Mouse (Mus musculus) monocyte, adult 2 months (primary cell): ENCODE measurements at regions not wholly inside any gene's neighbourhood (a gene's known extent, or its start where the extent isn't known, plus 50 kb on each side); places are given as distances from the start of the nearest gene placed in this dataset.

Source experiments
- DNase-seq, 2 experiments: peaks; one replicate each; pipeline ENCODE4 v3.0.0; 2022; ENCODE audit warnings: low spot score in 2 of 2, low read depth in 1 of 2

DNA sequence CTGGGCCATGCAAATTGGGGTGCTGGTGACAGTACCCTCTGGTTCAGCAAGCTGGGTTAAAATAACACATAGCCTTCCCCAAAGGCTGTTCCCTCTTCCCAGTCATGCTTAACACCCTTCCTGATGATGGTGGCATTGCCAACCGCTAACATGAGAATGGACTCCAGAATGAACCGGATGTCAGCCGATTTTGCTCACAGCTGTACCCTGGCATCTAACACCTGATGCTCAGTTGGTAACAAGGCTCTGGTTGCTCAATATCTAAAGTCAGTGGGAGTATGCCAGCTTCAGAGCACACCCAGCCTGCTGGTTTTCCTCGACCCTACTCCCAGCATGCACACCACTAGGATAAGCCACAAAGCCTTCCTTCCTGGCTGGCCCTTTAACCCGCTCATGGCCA, 164.6 kb upstream of the Nfe2l3 start:
- DNase-seq, result no peak

DNA sequence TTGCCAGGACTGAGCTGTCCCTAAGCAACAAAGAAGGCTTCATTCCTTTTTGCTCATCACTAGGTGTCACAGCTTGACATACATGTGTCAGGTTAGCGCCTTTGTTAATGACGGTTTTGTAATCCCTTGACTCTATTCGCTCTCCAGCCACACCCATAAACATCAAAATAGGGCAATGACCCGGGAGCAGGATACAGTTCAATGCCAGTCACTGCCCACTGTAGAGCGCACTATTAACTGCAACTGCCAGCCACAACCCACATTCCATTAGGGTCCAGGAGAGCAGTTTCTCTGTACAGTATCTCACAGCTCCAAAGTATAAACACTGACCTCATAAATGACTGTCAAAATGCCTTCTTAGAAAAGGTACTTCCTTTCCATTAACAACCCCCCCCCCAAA, 163.5 kb upstream of the Nfe2l3 start:
- DNase-seq, result no peak

DNA sequence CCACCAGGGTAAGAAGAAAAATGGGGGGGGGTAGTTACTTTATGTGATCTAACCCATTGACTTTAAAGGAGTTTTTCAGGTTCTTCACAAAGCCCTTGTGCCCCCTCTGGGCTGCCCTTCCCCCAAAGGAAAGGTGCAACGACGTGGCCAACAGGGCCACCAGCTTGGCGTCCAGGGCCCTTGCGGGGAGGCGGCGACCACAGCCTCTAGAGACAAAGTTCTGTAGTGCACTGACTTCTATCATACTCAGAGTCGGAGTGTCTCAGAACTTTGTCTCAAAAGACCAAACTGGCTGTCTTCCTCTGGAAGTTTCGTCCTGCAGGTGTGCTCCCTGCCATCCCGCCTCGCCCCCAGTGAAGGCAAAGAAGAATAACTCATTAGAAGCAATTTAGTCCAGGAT, 162.9 kb upstream of the Nfe2l3 start:
- no peak for DNase-seq

DNA sequence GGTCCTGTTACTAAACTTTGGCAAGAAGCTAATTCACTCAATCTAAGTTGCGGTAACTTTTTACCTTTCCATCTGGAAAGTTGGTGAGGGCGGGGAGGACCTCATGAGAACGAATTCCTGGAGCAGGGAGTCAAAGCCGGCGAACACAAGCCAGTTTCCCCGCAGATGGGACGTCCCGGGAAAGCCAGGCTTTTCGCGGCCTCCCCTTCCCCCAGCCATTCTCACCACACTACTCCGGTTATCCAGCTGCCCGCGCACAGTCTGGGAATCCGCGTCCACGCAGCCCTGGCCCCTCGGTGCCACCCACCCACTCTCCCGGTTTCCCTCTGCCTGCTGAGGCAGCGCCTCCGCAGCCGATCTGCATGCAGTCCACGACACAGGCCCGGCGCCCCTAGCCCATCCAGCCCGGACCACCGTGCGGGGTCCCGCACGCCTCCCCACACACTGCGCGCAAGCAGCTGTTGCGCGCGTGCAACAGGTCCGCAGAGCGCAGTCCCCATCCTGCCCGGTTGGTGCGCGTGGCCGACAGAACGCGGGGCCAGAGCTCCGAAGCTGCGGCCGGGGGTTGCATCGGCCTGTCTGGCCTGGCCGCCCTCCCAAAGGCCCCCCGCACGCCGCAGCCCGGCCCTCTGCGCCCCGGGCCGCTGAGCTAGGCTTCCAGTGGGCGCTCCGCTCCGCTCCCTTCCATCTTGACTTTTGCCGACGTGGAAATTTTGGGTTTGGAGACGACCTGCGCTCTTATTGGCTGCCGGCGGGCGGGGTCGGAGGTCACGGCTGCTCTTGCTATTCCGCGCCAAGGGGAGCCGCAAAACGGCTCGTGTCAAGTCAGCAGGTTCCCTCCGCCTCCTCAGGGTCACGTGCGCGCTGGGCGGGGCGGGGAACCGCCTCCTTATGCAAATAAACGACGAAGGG, 162.0 kb upstream of the Nfe2l3 start:
- DNase-seq, result peak; percentile 12 to 24

DNA sequence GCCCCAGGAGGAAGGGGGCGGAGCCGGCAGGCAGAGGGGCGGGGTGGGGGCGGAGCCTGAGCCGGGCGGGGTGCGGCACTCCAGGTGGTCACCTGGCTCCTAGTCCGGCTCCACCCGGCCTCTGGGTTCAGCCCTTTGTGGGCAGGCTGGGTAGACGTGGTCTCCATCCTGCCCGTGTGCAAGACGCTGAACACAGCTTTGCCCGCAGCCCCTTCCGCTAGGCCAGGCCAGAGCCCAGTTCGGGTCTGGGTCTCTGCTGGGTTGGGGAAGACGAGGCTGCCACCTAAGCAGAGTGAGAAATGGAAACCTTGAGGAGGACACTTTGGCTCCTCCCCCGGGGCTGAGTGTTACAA, 161.4 kb upstream of the Nfe2l3 start:
- DNase-seq, result no peak

DNA sequence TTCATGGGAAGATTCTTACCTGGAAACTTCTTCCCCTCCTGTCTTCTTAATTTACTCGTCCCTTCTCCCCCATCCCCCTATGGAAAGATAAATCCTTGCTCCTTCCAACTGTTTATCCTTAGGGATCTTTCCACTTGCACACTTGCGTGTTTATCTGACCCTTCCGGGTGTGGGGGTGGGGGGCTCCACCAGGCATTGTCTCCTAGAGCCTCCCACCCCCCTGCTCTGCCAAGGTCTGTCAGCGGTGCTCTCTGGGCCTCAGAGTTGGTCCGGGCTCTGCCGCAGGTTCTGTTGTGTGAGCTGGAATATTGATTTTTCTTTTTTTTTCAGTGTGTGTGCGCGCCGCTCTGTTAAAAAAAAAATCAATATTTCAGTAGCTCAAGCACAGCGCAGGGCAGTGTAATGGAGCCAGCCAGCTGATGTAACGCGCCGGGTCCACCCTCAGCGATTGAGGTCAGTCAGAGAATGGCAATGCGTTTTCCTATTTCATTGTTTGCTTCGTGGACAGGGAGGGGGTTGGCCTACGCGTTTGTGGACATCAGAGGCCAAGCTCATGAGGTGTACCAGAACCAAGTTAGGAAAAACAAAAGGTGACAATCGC, 160.2 kb upstream of the Nfe2l3 start:
- no peak for DNase-seq

DNA sequence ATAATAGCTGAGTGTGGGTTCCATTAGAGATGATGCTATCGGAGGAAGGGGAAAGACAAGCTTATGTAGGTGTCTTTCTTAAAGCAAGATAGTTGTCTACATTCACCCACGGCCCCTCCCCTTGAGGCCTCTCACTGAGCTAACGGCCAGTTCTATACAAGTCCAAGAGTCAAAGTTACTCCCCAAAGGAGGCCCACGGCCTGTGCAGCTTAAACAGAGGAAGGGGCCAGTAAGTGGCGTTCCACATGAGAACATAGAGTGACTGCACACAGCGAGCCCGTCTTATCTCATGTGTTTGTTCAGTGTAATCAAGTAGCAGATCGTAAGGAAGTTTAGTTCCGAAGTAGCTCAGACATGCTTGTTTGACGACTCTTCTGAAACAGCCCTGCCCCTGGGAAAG, 153.0 kb upstream of the Nfe2l3 start:
- no peak for DNase-seq

DNA sequence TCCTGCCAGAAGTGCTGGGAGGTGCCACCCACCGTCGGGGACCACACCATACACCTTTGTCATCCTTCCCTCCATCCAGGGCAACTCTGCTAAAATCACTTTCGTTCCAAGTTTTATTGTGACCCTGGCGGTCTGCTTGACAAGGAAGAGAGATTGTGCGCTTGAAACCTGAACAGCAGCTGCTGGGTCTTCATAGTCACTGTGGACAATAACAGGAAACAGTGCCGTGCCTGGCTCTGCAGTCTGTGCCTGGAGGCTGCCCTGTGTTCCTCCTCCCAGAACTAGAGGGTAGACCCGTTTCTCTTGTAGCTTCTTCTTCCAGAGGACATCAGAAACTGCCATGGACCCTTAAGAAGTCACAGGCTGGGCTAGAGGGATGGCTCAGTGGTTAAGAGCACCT, 152.2 kb upstream of the Nfe2l3 start:
- no peak for DNase-seq

DNA sequence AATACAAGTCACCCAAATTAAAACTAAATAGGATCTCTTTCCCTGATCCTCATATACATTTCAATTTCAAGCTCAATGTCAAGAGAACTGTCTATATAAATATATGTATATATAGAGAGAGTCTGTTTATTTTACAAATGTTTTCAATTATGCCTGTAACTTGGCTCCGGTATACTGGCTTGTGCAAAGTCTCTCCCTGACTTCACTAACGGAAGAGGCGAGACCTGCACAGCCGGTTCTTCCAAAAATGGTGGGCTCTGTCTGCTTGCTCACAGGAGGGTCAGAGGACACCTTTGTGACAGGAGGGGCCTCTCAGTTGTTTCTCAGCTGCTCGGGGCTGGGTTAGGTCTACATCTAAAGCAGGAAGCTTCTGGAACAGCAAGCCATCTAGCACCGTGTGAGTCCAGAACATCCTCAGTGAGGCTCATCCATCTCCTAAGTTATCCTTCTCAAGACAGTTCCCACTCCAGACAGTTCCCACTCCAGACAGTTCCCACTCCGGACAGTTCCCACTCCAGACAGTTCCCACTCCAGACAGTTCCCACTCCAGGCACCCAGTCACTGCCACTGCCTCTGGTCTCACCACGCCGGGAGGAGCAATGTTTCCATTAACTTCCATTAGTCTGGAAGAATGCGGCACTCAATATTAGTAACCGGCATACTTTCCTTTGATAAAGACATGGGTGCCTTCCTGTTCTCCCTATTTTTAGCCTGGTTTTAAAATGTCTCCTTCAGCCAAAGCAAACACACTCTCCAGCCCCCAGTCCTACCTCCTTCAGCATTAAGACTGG, 148.4 kb upstream of the Nfe2l3 start:
- DNase-seq, result no peak

DNA sequence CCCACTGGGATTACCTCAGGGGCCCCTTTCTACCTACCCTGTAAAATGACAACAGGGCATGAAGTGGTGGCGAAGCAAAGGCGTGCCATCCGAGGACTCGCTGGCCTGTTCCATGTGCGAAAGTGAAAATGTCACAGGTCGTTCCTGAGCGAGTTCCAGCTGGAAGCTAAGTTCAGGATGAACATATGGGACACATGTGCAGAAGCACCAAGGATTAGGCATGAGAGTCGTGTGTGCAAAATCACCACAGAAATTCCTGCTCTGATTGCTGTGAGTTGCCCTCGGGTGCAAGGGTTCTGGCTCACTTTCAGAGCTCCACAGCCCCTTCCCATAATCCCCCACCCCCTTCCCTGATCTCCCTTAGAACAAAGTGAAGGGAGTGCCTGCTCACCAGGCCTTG, 147.6 kb upstream of the Nfe2l3 start:
- no peak for DNase-seq

DNA sequence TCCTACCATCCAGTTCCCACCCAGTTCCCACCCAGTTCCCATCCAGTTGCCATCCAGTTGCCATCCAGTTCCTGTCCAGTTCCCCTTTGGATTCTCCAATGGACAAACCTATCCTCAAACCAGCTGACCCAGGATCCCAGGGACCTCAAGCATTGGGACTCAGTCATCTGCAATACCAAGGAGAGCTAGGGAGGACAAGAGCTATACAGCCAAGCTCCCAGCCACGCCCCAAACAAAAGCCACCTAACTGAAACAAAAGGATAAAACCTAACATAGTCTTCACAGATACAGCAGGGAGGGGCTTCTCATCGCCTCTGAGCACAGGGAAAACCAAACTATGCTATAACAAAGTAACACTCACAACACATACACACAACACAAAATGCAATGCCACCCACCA, 145.6 kb upstream of the Nfe2l3 start:
- DNase-seq, result no peak

DNA sequence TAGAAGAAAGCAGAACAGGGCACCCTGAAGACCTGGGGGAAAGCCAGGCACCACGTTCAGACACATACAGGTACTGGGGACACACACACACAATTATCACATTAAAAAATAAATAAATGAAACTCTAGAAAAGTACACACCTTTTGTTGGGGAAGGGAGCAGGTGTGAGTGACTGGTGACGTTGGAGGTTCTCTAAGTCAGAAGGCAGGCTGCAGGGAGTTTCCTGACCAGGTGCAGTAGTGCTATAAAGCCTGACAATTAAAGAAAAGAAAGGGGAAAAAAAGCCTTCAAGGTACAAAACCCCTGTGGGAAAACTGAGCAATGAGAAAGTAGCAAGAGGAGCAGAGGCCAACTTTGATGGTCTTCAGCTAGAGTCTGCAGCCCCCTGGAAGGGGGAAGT, 145.1 kb upstream of the Nfe2l3 start:
- DNase-seq, result no peak

DNA sequence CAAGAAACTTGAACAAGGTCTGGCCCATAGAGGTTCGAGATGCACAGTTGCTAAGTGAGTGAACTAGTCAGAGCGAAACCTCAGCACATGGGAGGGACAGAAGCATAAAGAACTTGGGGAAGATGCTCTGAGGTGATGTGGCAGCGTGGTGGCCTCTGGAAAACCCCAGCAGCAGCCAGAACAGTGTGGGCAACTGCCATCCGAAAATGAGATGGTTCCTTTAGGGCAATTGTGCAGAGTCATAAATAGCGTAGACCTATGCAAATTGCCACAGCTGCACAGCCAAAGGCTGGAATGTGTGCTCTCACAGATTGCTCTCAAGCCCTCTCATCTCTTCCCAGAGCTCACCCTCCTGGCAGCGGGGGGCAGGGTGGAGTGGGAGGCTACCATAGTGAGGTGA, 144.7 kb upstream of the Nfe2l3 start:
- no peak for DNase-seq

DNA sequence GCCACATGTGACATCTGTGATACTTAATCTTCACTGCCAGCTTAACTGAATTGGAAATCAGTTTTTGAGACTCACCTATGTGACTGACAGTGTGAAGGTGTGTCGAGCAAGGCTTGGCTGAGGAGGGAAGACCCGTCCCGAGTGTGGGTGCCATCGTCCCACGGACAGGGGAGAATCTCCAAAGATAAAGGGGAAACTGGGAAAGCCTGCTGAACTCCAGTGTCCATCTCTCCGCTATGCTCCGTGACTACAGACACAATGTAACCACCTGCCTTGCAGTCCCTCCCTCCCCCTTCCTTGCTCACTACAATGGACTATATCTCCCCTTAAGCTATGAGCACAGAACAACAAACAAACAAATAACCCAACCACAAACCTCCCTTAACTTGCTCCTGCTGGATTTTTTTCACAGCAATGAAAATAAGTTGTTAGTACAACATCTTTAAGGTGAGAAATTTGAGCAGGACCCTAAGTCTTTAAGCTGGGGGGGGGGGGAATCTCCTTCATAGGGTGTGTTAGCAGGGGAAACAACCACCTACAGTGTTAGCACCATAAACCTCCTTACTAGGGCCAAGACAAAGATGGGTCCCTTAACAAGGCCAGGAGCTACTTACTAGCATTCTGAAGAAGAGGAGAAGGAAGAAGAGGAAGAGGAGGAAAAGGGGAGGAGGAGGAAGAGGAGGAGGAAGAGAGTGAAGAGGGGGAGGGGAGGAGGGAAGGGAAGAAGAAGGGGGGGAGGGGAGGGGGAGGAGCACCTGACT, 144.0 kb upstream of the Nfe2l3 start:
- DNase-seq, result no peak

DNA sequence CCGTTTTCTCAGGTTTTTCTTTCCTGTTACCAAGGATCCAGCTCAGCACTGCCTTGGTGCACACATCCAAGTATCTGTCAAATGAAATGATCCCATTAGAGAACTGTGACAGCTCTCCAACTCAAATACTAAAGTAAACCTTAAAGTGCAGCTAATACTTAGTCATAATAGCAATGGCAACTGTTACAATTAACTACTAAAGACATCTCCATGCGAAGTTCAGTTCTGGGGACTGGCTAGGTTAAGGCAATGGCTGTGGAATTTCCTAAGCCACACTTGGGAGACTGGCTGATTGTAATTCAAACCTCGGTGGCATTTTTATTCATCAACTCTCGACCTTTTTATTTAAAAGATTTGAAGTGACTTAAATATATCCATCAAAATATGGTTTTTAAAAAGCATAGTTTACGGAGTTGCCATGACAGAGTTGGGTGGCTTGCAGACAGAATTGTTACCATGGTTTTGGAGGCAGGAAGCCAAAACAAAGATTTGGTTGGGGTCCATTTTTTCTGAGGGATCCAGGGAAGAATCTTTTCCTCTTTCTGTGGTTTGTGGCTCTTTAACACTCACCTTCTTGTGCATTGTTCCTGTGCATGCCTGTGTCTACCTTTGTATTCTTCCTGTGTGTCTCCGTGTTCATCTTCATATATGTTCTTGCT, 143.3 kb upstream of the Nfe2l3 start:
- no peak for DNase-seq

DNA sequence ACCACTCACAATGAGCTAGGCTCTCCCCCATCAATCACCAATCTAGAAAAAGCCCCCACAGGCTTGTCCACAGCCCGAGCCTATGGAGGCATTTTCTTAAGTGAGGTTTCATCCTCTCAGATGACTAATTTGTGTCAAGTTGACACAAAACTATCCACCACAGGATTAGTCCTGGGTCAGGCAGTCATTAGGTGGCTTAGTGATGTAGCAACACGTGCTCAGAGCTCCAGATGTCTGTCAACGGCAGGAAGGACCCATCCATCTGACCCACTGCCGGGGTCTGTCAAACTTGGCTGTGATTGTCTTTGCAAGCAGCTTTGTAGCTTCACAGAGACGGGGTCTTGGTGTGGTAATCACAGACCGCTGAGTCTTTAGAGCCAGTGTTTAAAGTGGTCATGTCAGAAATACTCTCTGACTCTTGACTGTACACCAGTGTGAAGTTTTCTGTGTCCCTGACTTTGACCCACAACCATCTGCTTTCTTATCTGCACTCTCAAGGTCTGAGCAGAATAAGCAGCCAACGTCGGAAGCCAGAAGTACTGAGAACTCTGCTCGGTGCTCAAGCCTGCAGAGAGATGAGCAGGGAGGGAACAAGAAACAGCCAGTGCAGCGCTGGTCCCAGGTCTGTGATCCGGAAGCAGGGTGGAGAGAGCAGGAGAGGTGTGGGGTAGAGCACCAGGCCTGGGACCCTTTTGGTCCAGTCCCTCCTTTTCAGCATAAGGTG, 131.6 kb upstream of the Nfe2l3 start:
- no peak for DNase-seq

DNA sequence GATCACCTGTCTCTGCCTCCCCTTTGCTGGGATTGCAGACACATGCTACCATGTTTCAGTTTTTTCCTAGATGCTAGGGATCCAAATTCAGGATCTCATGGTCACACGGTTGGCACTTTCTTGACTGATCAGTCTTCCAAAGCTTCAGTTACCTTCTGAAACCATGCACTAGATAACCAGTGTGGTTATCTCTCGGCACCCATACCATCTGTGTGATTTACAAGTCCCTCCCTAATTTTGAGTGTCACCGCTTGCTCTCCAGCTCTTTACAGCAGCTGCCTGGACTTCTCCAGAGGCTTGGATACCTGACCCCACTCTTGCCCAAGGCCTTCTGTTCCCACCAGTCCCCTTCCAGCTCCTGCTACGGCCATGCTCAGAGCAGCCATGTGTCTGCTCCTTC, 130.6 kb upstream of the Nfe2l3 start:
- DNase-seq, result no peak

DNA sequence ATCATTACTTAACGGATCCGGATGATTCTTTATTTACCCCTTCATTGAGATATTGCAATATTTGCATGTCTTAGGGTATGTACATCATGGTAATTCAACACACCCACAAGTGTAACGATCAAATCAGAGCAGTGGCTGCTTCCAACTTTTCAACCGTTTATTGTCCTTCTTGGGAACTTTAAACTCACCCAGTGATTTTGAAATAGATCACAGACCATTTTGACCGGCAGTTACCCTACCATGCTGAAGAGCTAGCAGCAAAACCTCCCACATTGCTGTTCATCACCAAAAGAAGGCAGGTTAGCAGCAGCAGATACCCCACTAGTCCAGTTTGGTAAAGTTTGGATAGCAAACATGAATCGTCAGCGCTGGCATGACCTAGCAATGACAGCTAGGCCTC, 130.2 kb upstream of the Nfe2l3 start:
- DNase-seq, result no peak

DNA sequence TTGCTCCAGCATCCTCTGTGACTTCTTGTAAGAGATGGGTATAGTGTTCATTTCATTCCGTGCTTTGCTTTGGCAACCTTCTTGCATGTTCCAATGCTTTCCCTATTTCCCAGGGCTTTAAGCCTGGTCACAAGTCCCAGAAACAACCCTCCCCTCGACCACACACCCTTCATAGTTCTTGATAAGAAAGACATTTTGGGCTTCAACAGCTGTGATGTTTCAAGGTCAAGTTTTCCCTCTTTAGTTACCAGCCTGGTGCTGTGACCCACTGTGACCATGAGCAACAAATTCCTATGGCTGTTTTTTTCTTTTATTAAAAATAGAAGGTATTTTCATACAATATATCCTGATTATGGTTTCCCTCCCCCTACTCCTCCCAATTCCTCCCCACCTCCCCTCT, 114.1 kb upstream of the Nfe2l3 start:
- DNase-seq, result no peak

DNA sequence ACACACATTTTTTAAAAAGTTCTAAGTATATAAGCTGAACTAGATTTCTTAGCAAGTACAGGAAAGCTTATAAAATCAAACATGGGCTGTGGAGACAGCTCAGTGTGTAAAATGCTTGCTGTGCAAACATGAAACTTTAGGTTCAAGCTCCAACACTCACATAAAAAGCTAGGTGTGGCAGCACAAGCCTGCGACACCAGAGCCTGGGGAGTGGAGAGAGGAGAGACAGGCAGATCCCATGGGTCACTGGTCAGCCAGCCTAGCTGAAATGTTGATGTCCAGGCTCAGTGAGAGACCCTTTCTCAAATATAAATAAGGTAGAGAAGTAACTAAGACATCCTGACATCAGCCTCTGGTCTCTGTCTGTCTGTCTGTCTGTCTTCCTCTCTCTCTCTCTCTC, 112.5 kb upstream of the Nfe2l3 start:
- no peak for DNase-seq
